Mouse (Mus musculus) hindbrain, embryonic 16.5 days (tissue): ENCODE measurements at regions not wholly inside any gene's neighbourhood (a gene's known extent, or its start where the extent isn't known, plus 50 kb on each side); places are given as distances from the start of the nearest gene placed in this dataset.
A peak's percentile ranks its signal among the peaks of the same experiment; 100 is the strongest.

ENCODE experiments used
- ATAC-seq: fragments of 200-750 bp; cut with Nextera tagmentation; 2 replicates; pipeline ENCODE4 v1.8.0; 2017; ENCODE audit warnings: moderate TSS enrichment, moderate library complexity
- H3K27ac ChIP-seq: fragments of 300-500 bp; sonication (generic); 2 replicates; pipeline ENCODE4 v1.5.1; 2014; ENCODE audit warnings: low read depth, mild to moderate bottlenecking, control low read depth, low read length, moderate library complexity
- H3K27me3 ChIP-seq: fragments of 300-500 bp; sonication (generic); replicated peaks from 2 replicates; pipeline ENCODE4 v1.6.1; 2014; ENCODE audit warnings: low read length; ENCODE audit not compliant: control insufficient read depth, insufficient read depth
- H3K36me3 ChIP-seq: fragments of 300-500 bp; sonication (generic); 2 replicates; pipeline ENCODE4 v1.6.1; 2014; ENCODE audit warnings: mild to moderate bottlenecking, low read length, moderate library complexity, mixed read lengths; ENCODE audit not compliant: control insufficient read depth, insufficient read depth
- H3K4me1 ChIP-seq: fragments of 300-500 bp; sonication (generic); 2 replicates; pipeline ENCODE4 v1.6.1; 2014; ENCODE audit warnings: low read depth, low read length; ENCODE audit not compliant: control insufficient read depth, insufficient read depth
- H3K4me2 ChIP-seq: fragments of 300-500 bp; sonication (generic); 2 replicates; pipeline ENCODE4 v1.6.1; 2014; ENCODE audit warnings: mild to moderate bottlenecking, low read length, control low read depth, moderate library complexity
- H3K4me3 ChIP-seq: fragments of 300-500 bp; sonication (generic); 2 replicates; pipeline ENCODE4 v1.5.1; 2014; ENCODE audit warnings: mild to moderate bottlenecking, low read length, control low read depth, moderate library complexity
- H3K9ac ChIP-seq: fragments of 300-500 bp; sonication (generic); 2 replicates; pipeline ENCODE4 v1.6.1; 2014; ENCODE audit warnings: low read depth, mild to moderate bottlenecking, control low read depth, low read length, moderate library complexity
- H3K9me3 ChIP-seq: fragments of 300-500 bp; sonication (generic); 2 replicates; pipeline ENCODE4 v1.6.1; 2014; ENCODE audit warnings: mild to moderate bottlenecking, low read length, moderate library complexity; ENCODE audit not compliant: control insufficient read depth
- WGBS: fragments of 180-500 bp; shearing (Covaris S2); extraction: QIAGEN DNeasy Blood & Tissue Kit; methylation state at CpG from one replicate; pipeline ENCODE4 v1.1.7; 2014; 5-methylcytosine and 5-hydroxymethylcytosine counted together

GRCm38 (mm10) chr13:51309446-51309845 is 99.0 kb upstream of the S1pr3 start:
- no peak overlapping the region for H3K4me3 ChIP-seq
- no peak overlapping the region for H3K27ac ChIP-seq
- ATAC-seq = no peak
- no peaks in the 10 kb centered on the region for H3K9me3 ChIP-seq
- H3K36me3 ChIP-seq = no peaks in the 10 kb centered on the region
- H3K4me2 ChIP-seq = no peak overlapping the region
- H3K9ac ChIP-seq = no peak overlapping the region
- peaks cover 4% of the 10 kb centered on the region for H3K4me1 ChIP-seq
- no peaks in the 10 kb centered on the region for H3K27me3 ChIP-seq

- no peak overlapping the region for H3K4me2 ChIP-seq
- H3K27me3 ChIP-seq = no peaks in the 10 kb centered on the region
- WGBS = 49% methylated on average over 2 of the region's 2 CpGs
- ATAC-seq = no peak
- H3K27ac ChIP-seq = no peak overlapping the region
- H3K4me3 ChIP-seq = no peak overlapping the region
- H3K9ac ChIP-seq = no peak overlapping the region
- H3K36me3 ChIP-seq = no peaks in the 10 kb centered on the region
- peaks cover 9% of the 10 kb centered on the region for H3K4me1 ChIP-seq
- H3K9me3 ChIP-seq = no peaks in the 10 kb centered on the region
Measured at GRCm38 (mm10) chr13:51310041-51310440, 98.4 kb upstream of the S1pr3 start.

GRCm38 (mm10) chr13:51311679-51312255 is 96.7 kb upstream of the S1pr3 start:
- no peaks in the 10 kb centered on the region for H3K27me3 ChIP-seq
- WGBS = 53% methylated on average over 8 of the region's 8 CpGs
- H3K4me2 ChIP-seq = no peak overlapping the region
- ATAC-seq = no peak
- H3K4me3 ChIP-seq = no peak overlapping the region
- H3K36me3 ChIP-seq = no peaks in the 10 kb centered on the region
- no peak overlapping the region for H3K9ac ChIP-seq
- H3K4me1 ChIP-seq = peaks cover 9% of the 10 kb centered on the region
- H3K27ac ChIP-seq = no peak overlapping the region
- no peaks in the 10 kb centered on the region for H3K9me3 ChIP-seq

- Histone ChIP-seq H3K4me1 (peaks cover 9% of the 10 kb centered on the region), H3K36me3 (no peaks in the 10 kb centered on the region), H3K27me3 (no peaks in the 10 kb centered on the region), H3K9me3 (no peaks in the 10 kb centered on the region), H3K9ac (no peak overlapping the region), H3K4me3 (no peak overlapping the region), H3K27ac (no peak overlapping the region), H3K4me2 (no peak overlapping the region)
- WGBS = 52% methylated on average over 5 of the region's 5 CpGs
- ATAC-seq = no peak
Measured at GRCm38 (mm10) chr13:51313129-51313850, 95.1 kb upstream of the S1pr3 start.

GRCm38 (mm10) chr13:51314541-51314977 is 93.9 kb upstream of the S1pr3 start:
- Histone ChIP-seq H3K36me3 (no peaks in the 10 kb centered on the region), H3K4me1 (peaks cover 9% of the 10 kb centered on the region), H3K27me3 (no peaks in the 10 kb centered on the region), H3K9me3 (no peaks in the 10 kb centered on the region), H3K4me2 (no peak overlapping the region), H3K27ac (peak overlapping the region; percentile 59), H3K4me3 (no peak overlapping the region), H3K9ac (0 out of 2 replicates have a peak overlapping the region, but pooled peaks have one; percentile 16)
- WGBS = 5% methylated on average over 5 of the region's 5 CpGs
- peak; percentile 73 for ATAC-seq

GRCm38 (mm10) chr13:51315008-51315778 is 93.2 kb upstream of the S1pr3 start:
- H3K4me1 ChIP-seq = peaks cover 9% of the 10 kb centered on the region
- no peak overlapping the region for H3K4me3 ChIP-seq
- H3K9ac ChIP-seq = no peak overlapping the region
- H3K27ac ChIP-seq = peak overlapping the region; percentile 59
- no peaks in the 10 kb centered on the region for H3K9me3 ChIP-seq
- peak; percentile 64; the same call in 1 of the 2 replicates for ATAC-seq
- H3K36me3 ChIP-seq = no peaks in the 10 kb centered on the region
- H3K27me3 ChIP-seq = no peaks in the 10 kb centered on the region
- 44% methylated on average over 10 of the region's 10 CpGs for WGBS
- no peak overlapping the region for H3K4me2 ChIP-seq

- no peaks in the 10 kb centered on the region for H3K27me3 ChIP-seq
- no peak overlapping the region for H3K9ac ChIP-seq
- ATAC-seq = no peak
- no peak overlapping the region; the same call in 1 of the 2 replicates for H3K27ac ChIP-seq
- H3K36me3 ChIP-seq = no peaks in the 10 kb centered on the region
- 54% methylated on average over 5 of the region's 5 CpGs for WGBS
- H3K4me1 ChIP-seq = peaks cover 9% of the 10 kb centered on the region
- H3K9me3 ChIP-seq = no peaks in the 10 kb centered on the region
- H3K4me3 ChIP-seq = no peak overlapping the region
- H3K4me2 ChIP-seq = no peak overlapping the region
Measured at GRCm38 (mm10) chr13:51315779-51316041, 92.7 kb upstream of the S1pr3 start.

GRCm38 (mm10) chr13:51323058-51323715 is 85.3 kb upstream of the S1pr3 start:
- no peak overlapping the region for H3K4me2 ChIP-seq
- no peaks in the 10 kb centered on the region for H3K36me3 ChIP-seq
- ATAC-seq = no peak
- 90% methylated on average over 6 of the region's 7 CpGs for WGBS
- no peaks in the 10 kb centered on the region for H3K27me3 ChIP-seq
- H3K4me3 ChIP-seq = no peak overlapping the region
- no peak overlapping the region for H3K27ac ChIP-seq
- no peaks in the 10 kb centered on the region for H3K9me3 ChIP-seq
- H3K9ac ChIP-seq = no peak overlapping the region
- H3K4me1 ChIP-seq = peaks cover under 1% of the 10 kb centered on the region; the same call in 1 of the 2 replicates

GRCm38 (mm10) chr13:51324714-51325113 is 83.7 kb upstream of the S1pr3 start:
- H3K4me3 ChIP-seq = no peak overlapping the region
- ATAC-seq = no peak
- H3K9ac ChIP-seq = no peak overlapping the region
- WGBS = 86% methylated on average over 5 of the region's 5 CpGs
- no peak overlapping the region for H3K27ac ChIP-seq
- no peaks in the 10 kb centered on the region for H3K9me3 ChIP-seq
- H3K27me3 ChIP-seq = no peaks in the 10 kb centered on the region
- no peak overlapping the region for H3K4me2 ChIP-seq
- H3K36me3 ChIP-seq = no peaks in the 10 kb centered on the region
- peaks cover 3% of the 10 kb centered on the region; the same call in 1 of the 2 replicates for H3K4me1 ChIP-seq
